Mouse (Mus musculus): ENCODE measurements around the gene Gpr62.
A peak's percentile ranks its signal among the peaks of the same experiment; 100 is the strongest.

The Gpr62 gene

GRCm38 (mm10) chr9:106456325-106457162 lies 9.2 kb downstream of the Gpr62 start:
- no peak for DNase-seq (ENCODE audit: low spot score in 2 of 2)

DNA sequence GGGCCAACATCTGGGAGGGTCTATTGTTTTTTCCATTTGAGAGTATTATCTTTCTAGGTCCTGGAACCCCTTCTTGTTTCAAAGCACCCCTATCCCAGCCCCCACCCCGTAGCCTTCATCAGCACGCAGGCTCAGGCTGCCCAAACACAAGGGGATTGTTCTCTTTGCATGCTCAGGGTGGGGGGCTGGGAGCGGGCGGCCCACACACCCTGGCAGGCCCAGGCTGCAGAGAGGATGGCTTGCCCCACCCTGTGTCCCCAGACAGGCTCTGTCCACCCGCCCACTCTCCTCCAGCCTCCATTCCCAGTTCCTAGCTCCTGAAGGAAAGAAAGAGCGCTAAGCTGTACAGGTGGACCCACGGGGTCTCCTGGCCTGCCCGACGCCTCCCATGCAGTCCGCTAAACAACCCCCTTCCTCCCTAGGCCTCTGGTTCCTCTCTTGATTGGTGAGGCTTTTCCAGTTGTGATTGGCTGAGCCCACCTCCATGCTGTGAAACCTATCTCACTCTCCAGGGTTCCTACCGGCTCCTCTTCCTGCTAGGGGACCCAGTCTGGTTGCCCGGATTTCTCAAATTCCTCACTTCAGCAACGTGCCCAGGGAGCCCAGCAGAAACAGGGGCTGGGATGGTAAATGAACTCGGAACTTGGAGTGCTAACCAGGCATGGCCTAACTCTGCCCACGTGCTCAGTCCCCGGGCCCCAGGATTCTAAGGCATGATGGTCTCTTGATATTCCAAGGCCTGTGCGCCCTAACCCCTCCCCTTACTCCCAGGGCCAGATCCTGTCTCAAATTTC lies 10.7 kb downstream of the Gpr62 start:
- no peak for DNase-seq (ENCODE audit: low spot score in 2 of 2)

- no peak for DNase-seq (ENCODE audit: low spot score in 2 of 2)
Observed at GRCm38 (mm10) chr9:106454071-106454761, 11.5 kb downstream of the Gpr62 start.

DNA sequence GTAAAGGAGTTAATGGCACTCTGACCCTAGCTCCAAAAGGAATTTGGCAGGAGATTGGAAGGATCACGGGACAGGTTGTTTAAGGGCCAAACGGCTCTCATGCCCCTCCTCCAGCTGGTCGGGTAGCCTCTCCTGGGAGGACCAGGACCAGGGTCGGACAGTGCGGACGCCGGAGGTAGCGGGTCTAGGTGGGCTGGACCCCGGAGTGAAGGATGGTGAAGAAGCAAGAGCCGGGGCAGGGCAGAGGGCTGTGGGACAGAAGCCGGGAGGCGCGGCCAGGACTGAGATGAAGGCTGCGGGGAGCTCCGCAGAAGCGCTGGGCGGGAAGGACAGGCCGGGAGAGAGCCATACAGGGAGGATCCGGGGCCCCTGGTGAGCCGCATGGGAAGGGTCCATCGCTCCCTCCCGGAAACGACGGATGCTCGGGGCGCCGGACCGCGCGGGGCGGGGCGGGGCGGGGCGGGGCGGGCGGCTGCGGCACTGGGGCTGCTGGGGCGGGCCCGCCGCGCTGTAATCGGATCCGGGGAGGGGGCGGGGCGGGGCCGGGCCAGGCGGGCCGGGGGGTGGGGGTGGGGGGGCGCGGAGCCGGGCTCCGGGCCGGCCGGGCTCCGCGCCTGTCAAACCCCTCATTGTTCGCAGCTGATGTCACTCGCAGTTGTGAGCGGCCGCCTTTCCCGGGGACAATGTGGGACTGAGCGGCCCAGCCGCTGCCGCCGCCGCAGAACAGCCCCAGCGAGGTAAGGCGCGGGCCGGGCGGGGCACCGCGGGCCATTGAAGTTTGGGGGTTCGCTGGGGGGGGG lies 12.3 kb downstream of the Gpr62 start, which contains the start of gene Pcbp4:
TSS of gene Pcbp4 (plus strand) at position 21 of the 800 bp plus-strand sequence.
- DNase-seq (ENCODE audit: low spot score in 2 of 2) = no peak

GRCm38 (mm10) chr9:106452821-106453220 lies 12.9 kb downstream of the Gpr62 start:
- DNase-seq (ENCODE audit: low spot score in 2 of 2) = no peak

GRCm38 (mm10) chr9:106452351-106452750 lies 13.4 kb downstream of the Gpr62 start:
- no peak for DNase-seq (ENCODE audit: low spot score in 2 of 2)

DNA sequence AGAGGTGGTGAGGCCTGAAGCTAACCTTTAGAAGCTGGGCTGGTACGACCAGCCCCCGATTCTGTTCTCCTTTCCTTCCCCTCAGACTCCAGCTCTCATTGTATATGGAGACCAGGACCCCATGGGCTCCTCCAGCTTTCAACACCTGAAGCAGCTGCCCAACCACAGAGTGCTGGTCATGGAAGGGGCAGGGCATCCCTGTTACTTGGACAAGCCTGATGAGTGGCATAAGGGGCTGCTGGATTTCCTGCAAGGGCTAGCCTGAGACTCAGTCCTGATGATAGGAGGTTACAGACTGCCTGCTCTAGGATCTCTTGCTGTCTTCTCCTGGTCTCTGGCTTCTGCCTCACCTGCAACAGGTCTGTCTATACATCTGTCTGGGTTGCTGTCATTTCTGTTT lies 13.8 kb downstream of the Gpr62 start:
- no peak for DNase-seq (ENCODE audit: low spot score in 2 of 2)

DNA sequence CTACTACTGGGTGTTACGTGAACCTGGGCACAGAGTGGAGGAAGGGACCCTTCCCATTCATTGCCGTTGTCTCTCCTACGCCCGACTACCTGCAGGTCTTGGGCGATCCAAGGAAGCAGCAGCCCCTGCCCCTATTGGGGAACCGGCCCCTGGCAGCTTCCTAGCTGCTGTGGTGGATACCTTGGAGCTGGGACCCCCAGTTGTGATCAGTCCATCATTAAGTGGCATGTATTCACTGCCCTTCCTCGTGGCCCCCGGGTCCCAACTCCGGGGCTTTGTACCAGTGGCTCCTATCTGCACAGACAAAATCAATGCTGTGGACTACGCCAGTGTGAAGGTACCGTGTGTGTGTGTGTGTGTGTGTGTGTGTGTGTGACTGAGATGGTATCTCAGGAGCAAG lies 14.4 kb downstream of the Gpr62 start:
- no peak for DNase-seq (ENCODE audit: low spot score in 2 of 2)

DNA sequence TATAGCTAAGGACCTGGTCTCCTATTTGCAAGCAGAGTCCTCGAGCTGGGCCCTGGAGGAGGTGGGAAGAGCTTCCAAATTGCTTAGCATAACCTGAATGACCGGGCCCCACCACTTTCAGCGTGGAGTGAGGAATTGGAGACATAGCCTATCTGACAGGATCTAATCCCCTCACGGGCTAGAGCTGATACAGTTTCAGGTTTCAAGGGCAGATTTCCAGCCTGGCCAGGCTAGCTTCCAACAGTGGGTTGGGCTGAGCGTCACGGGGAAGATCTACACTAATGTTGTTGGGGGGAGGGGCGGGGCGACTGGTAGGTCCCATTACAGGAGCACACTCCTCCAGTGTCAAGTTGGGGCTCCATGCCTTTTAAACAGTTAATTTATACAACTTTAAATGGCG lies 15.1 kb downstream of the Gpr62 start:
- no peak for DNase-seq (ENCODE audit: low spot score in 2 of 2)

DNA sequence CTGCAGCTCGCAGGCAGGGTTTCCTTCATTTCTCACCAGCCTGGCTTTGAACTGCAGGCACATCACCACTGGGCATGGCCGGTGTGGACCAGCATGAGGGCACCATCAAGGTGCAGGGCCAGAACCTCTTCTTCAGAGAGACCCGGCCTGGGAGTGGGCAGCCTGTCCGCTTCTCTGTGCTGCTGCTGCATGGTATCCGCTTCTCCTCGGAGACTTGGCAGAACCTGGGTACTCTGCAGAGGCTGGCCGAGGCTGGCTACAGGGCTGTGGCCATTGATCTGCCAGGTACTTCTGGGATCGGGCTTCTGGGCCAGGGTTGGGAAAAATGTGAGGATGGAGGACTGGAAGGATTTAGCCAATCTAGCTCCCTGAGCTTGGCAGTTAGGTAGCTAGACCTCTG lies 15.8 kb downstream of the Gpr62 start:
- no peak for DNase-seq (ENCODE audit: low spot score in 2 of 2)

DNA sequence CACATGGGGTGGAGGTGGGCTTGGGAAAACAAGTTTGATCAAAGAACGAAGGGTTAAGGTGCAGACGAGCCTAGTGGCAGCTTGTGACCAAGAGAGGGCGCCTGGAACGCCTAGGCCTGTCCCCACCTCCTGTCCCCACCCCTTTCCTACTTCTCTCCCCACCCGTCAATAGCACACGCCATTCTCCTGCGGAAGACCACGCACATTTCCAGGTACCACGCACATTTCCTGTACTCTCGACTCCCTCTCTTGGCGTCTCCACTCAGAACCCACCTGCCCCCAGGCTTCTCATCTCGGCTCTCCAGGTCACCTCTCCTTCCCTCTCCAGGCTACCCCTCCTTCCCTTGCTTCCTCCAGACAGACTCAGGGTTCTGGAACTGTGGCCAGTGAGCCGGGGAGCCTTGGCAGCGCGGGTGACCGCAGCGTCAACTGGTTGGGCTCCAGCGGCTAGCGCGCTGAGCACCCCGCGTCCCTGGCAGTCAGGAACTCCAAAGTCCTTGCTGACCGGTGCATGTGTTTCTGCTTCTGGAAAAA lies 17.2 kb downstream of the Gpr62 start:
- DNase-seq (ENCODE audit: low spot score in 2 of 2) = peak in 1 of 2 experiments; percentile 57

DNA sequence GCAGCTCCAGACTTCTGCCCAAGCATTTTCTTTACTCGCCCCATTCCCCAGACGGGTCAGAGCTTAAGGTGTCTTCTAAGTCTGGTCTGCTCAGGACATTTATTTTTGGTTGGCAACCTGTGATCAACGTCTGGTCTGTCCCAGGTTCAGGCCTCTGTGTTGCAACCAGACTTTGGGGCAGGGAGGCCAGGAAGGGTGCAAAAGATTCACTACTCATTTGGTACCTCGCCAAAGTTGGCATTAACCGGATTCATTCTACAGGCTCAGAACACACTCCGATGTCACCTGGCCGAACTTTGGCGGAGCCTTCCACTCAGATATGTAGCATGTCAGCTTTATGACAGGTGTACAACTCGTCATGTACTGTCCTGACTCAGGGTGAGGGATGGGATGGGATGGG lies 17.8 kb downstream of the Gpr62 start:
- no peak for DNase-seq (ENCODE audit: low spot score in 2 of 2)

DNA sequence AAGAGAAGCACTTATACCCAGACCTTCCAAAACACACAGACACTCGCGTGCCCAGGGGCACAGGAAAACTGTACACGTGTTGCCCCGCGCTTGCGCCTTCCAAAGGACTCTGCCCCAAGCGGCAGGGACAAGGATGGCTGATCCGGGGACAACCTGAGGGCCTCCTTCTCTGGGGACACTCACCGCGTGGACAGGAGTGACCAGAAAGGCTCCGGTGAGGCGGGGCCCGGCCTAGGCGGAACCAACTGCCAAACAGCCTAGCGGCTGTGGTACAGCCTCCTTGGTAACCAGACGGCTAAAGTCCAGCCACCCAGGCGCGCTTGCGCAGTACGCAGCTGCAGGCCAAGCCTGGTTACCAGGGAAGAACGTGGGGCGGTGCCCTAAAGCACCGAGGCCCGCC lies 18.4 kb downstream of the Gpr62 start, which contains the start of the genes Abhd14b and Abhd14a:
TSS of gene Abhd14b (plus strand) at position 112 of the 400 bp plus-strand sequence.
TSS of gene Abhd14a (minus strand) at position 331 of the 400 bp plus-strand sequence.
- DNase-seq (ENCODE audit: low spot score in 2 of 2) = peak; percentile 78 to 81

DNA sequence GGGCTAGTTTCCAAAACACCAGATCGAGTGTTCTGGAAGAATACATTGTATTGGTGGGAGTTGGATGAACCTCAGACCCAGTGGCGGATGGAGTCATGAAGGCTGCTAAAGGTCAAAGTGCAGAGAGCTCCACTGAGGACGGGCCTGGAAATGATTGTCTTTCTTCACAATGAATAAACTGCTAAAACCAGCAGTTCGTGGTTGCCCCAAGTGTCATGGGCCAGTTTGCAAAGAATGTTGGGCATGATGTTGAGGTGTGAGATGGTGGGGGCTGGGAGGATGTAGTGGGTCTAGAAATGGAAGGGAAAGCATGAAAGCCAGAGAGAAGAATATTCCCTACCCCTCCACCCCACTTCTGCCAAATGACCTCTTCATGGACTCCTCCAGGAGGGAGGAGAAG lies 20.9 kb downstream of the Gpr62 start:
- no peak for DNase-seq (ENCODE audit: low spot score in 2 of 2)

- no peak for DNase-seq (ENCODE audit: low spot score in 2 of 2)
Observed at GRCm38 (mm10) chr9:106442680-106443079, 23.1 kb downstream of the Gpr62 start.

GRCm38 (mm10) chr9:106436566-106436965 lies 29.2 kb downstream of the Gpr62 start:
- no peak for DNase-seq (ENCODE audit: low spot score in 2 of 2)

GRCm38 (mm10) chr9:106433389-106433788 lies 32.3 kb downstream of the Gpr62 start:
- DNase-seq (ENCODE audit: low spot score in 2 of 2) = no peak

DNA sequence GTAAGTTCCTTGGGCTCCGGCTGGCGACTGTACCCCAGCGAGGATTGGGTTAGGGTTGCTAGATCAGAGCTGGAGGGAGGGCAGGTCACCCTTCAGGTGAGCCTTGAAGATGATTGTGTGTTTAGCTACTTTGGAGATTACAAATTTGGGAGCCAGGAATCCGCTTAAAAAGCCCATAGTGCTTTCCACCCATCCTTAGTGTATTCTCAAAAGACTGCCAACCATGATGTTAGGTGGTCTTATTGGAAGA lies 35.8 kb downstream of the Gpr62 start:
- DNase-seq (ENCODE audit: low spot score in 2 of 2) = no peak

- peak; percentile 91 to 93 for DNase-seq (ENCODE audit: low spot score in 2 of 2)
Observed at GRCm38 (mm10) chr9:106429221-106430014, 36.3 kb downstream of the Gpr62 start, which contains the start of gene Rpl29. Gene Rpl29, plus strand, starts transcription at chr9:106429454.

GRCm38 (mm10) chr9:106428719-106429220 lies 37.0 kb downstream of the Gpr62 start:
- DNase-seq (ENCODE audit: low spot score in 2 of 2) = no peak

All from frontal cortex, postnatal 14 days (tissue).